Mouse (Mus musculus) R1 (cell line): ENCODE results near the gene Tbx6.
A peak's percentile ranks its signal among the peaks of the same experiment; 100 is the strongest.

Experiments used
- DNase-seq: peaks from one replicate; pipeline ENCODE4 v3.0.0-alpha.2; 2018; ENCODE audit warnings: low read depth, low spot score

The Tbx6 gene

DNA sequence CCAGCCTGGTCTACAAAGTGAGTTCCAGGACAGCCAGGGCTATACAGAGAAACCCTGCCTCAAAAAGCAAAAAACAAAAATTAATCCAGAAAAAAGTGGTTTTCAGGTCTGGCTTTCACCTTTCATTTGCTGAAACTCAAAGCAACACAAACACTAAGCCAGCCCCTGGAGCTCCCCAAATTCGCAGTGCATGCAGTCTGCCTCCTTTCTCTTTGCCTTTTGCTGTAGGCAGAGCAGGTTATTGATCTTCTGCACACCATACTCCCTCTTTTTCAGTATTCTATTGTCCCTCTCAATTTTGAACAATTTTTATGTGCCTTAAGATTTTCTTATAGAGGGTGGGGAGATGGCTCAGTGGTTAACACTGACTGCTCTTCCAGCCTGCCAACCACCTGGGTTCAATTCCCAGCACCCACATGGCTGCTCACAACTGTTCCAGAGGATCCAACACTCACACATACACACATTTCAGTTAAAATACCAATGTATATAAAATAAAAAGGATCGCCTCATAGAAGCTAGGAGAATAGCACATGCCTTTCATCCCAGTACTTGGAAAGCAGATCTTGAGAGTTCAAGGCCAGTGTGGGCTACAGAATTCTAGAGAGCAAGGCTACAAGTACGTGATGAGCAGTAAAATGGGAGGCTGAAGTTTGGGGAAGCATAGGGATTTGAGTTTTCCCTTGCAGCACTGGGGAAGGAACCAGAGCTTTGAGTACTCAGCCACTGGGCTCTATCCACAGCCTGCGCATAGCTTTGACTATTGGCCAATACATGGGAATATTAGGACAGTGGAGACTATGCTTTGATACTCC lies 12.4 kb downstream of the Tbx6 start:
- DNase-seq: no peak

- DNase-seq: no peak
Observed at GRCm38 (mm10) chr7:126794271-126794605, 13.0 kb downstream of the Tbx6 start.

- DNase-seq: no peak
Observed at GRCm38 (mm10) chr7:126795387-126796317, 14.4 kb downstream of the Tbx6 start.

DNA sequence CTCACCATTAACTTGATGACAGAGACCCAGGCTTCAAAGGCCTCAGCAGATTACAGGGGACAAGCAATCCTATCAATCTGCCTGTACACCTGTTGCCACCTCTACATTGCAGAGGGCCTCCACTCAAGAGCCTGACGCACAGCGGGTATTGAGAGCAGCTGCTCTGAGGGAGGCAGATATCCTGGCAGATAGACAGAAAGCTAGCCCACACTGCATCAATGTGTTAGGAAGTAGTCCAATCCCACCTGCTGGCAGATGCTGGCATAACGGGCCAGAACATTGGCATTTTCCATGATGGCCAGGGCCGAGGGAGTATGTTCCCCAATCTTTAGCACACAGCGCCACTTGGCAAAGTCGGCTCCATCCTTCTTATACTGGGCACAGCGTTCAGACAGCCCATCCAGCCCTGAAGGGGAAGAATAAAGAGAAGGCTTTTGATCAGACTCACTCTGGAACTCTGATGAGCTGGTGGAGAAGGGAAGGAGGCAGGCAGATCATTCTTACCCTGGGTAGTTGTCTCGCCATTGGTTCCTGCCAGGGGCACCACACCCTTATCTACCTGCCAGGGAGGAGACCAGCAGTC lies 15.2 kb downstream of the Tbx6 start:
- DNase-seq: no peak

GRCm38 (mm10) chr7:126797411-126798126 lies 16.3 kb downstream of the Tbx6 start, which contains the start of gene Fam57b:
Gene Fam57b (plus strand): TSS chr7:126797668.
- peak; percentile 52 for DNase-seq

DNA sequence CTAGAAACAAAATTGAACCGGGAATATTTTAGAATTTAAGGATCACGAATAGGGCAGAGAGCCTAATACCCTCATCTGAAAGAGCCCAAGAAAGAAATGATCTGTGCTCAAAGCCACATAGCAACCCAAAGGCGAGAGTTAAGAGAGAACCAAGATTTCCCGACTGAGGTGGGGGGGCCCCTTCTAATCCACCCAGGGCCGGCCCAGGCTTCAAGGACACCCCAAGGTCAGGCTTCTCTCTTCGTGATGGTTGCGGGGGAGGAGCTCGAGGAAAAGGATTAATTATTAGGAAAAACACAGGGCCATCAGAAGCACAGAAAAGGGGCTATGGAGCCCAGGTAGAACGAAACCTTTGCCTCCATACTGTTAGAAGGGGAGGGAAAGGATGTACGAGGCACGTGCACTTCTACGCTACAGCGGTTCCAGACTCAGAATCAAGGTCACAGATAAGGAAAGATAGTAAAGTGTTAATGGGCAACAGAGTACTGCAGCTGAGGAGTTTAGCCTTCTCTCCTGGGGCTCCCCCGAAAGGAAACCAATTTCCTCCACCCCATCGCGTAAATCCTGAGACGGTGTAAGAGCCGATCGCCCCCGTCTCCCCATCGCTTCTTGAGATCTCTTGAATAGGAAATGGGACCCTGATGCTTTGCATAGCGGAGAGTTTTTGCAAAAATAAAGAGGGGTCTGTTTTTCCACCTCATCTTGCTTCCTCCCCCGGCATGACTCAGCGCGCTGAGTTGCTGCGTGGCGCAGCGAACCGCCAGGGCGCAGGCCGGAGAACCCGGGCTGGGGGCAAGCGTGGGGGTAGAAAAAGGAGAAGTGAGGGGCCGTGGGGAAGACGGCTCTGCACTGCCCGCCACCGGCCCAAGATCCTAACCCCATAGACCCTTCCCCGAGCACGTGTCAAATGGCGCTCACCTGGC lies 17.1 kb downstream of the Tbx6 start:
- DNase-seq: peak; percentile 53

DNA sequence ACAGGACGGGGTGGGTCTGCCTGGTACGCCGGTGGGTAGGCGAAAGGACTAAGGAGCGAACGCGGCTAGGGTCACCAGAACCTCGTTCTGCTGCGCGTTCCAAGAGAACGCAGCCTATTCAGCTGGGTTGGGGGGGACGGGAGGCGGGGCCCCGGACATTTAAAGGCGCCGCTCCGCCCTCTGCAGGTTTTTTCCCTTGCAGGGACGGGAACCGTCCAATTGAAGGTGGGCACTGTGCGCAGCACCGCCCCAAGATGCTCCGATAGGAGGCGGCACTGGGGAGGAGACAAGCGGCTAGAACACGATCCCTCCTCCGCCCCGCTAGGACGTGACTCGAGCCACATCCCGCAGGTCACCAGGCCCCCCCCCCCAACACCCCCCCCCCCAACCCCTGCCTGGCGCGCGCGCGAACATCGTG lies 17.8 kb downstream of the Tbx6 start:
- DNase-seq: peak; percentile 99

- peak; percentile 96 for DNase-seq
Observed at GRCm38 (mm10) chr7:126799468-126800268, 18.4 kb downstream of the Tbx6 start.

GRCm38 (mm10) chr7:126800269-126801056 lies 19.2 kb downstream of the Tbx6 start:
- no peak for DNase-seq

GRCm38 (mm10) chr7:126801057-126801422 lies 19.8 kb downstream of the Tbx6 start:
- DNase-seq: no peak

DNA sequence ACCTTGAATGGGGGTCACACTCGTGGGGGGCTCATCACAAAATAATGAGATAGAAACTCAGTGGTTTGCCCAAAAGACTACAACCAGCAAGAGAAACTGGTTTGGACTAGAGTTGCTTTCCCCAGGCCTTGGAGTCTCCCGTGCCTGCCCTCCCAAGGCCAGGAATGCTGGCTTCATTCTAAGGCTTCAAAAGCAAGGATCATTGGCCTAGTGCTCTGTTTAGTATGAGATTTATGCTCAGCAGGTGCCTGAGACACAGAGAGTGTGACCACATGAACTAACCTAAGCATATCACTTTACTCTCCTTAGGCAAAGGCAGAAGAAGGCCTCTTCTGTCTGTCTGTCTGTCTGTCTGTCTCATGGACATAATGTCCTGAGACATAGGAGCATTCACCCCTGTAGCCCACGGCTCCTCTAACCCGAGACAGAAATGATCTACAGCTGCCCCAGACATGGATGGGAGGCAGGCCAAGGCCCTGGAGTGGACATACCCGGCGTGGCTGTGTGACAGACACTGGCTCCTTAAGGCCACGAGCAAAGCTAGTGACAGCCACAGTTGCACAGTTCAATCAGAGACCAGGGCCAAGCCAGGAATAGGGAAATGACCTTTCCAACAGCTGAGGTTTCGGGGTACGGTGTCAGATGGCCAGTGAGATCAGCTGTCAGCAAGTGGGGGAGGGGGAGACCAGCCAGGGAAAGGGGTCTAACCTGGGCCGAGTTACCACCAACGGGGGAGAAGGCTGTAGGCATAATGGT lies 21.0 kb downstream of the Tbx6 start:
- no peak for DNase-seq

DNA sequence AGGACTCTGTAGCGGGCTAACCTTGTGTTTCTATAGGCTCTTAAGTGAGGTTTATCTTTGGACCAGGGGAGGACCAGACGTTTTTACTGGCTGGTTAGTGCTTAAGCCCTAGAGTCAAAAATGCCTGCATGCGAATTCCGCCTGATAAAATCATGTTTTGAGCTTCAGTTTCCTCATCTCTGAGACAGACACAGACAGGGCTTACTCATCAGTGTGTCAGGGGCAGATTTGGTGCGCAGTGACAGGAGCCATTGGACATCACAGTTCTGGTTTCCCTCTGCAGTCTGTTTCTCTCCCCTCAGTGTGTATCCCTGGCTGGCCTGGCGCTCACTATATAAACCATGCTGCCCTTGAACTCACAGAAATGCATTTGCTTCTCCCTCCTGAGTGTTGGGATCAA lies 21.9 kb downstream of the Tbx6 start:
- DNase-seq: no peak

DNA sequence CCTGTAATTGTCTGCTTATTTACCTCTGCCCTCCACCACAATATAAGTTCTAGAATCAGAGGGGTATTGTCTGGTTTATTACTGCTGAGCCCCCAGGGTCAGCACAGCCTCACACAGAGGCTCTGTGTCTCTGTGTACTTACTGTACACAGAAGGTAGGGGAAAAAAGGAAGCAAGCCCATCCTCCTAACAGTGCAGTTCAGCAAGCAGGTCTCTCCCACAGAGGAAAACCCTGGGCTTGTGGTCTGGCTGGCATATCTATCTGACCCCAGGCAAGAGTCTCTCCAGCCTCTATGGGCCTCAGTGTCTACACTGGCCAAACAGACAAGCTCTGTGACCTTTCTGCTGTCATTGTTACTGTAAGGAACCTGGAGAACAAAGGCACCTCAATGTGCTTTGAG lies 22.5 kb downstream of the Tbx6 start:
- no peak for DNase-seq

- DNase-seq: no peak
Observed at GRCm38 (mm10) chr7:126806956-126807355, 25.7 kb downstream of the Tbx6 start.

- DNase-seq: no peak
Observed at GRCm38 (mm10) chr7:126807405-126807804, 26.1 kb downstream of the Tbx6 start.

- peak; percentile 94 for DNase-seq
Observed at GRCm38 (mm10) chr7:126808703-126809455, 27.6 kb downstream of the Tbx6 start.

DNA sequence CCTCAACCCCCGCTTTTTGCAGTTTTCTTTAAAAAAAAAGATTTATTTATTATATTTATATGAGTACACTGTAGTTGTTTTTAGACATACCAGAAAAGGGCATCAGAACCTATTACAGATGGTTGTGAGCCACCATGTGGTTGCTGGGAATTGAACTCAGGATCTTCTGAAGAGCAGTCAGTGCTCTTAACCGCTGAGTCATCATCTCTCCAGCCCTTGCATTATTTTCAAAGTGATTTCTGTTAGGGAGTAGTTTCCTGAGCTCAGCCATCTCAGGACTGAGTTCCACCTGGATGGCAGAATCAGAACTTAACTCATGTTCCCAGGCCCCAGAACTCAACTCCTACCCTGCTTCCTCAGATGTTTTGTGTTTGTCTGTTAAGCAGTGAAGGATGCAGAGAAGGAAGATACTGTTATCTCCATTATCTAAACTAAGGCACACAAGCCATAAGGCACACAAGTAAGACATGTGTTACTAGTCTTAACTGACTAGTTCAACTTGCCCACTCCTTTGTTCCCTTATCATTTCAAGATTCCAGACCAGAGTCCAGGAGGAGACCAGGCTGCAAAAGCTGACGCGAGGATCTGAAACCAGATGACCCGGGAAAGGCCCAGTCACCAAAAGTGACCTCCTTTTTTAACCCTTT lies 28.6 kb downstream of the Tbx6 start:
- no peak for DNase-seq
